Mouse (Mus musculus) heart, postnatal 36 days (tissue): Measurements from ENCODE around the gene Mmd. TPM values are rescaled to one million over a fixed set of nuclear protein-coding genes. Genes with fewer than 3 reads are reported as not detected.
A peak's percentile ranks its signal among the peaks of the same experiment; 100 is the strongest.

Experiments used
- DNase-seq, 2 experiments: peaks; one replicate each; pipeline ENCODE4 v3.0.0; 2021 to 2022
- intact Hi-C: fragments of 180-260 bp; cut with DNase I; formaldehyde crosslinking; loops from one replicate; pipeline ENCODE4 v1.15.1; 2025
- total RNA-seq, 2 experiments: library from RNA; stranded (reverse); gene quantifications; 2 replicates each; pipeline ENCODE4 v1.2.3; 2021

The Mmd gene
- 10 to 100 TPM; 21.8 to 38.8 TPM for total RNA-seq

DNA sequence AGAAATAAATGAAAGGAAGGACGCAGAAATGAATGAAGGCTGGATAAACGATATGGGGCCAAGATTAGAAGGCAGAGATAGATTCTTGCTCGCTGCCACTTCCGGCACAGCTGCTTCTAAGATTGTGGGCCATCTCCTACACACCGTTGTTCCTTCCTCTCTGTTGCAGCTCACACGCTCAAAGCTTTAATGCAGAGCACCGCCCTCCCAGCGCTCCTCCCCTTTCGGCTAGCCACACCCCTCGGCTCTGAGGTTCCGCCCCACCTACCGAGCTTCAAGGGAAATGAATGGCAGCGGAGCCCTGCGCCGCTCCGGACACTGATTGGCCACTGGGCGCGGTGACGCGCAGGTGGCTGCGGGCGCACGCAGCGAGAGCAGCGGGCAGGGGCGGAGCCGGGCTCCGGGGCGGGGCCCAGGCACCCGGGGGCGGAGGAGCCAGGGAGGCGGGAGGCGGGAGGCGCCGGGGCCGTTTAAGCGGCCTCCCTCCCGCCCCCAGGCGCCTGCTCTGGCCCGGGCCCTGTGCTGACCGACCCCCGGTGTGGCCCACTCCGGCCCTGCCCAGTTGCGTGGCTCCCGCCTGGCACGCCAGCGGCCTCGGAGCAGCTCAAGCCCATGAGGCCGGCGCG is at the start of gene Mmd:
Gene Mmd (plus strand): TSS at position 432 of the 626 bp plus-strand sequence.
- peak; percentile 96 to 97 for DNase-seq
- intact Hi-C loops = loop anchor here (2.0 to 10.0 kb wide), 2 partner anchors 64 to 166 kb away; no protein-coding TSS in a partner anchor

DNA sequence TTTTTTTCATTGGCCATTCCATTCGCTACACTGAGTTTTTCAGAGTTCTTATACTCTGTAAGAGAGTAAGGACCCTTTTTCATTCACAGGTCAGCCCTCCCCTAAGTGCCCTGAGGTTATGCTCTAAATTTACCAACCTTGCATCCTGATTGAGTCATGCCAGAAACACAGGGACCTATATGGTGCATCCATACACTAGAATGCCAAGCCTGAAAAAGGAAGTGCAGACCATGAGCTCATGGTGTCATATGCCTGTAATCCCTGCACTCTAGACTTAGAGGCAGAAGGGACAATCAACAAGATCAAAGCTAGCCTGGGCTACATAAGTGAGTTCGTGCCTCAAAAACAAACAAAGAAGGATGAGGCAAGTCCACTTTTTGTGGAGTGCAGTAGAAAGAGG is 48.4 kb upstream of the Mmd start:
- no peak for DNase-seq

DNA sequence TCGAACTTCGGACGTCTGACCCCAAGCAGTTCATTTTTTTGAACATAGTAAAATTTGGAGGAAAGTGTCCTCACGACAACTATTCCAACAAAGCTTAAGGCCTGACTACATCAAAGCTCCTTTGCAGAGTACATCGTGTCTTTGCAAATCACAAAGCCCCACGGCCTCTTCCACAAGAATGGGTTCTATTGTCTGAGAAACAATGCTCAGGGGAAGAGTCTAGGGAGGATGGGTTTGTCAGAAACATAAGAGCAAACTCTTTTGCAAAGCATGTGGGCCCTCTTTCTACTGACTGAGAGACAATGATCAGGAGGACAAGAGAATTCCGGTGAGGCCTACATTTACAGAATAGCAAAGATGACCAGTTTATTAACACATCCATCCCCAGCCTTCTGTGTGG is 35.0 kb upstream of the Mmd start:
- intact Hi-C loops = no loop called here

More for the DNA sequence above, 48.4 kb upstream of the Mmd start:
- intact Hi-C loops = no loop called here

DNA sequence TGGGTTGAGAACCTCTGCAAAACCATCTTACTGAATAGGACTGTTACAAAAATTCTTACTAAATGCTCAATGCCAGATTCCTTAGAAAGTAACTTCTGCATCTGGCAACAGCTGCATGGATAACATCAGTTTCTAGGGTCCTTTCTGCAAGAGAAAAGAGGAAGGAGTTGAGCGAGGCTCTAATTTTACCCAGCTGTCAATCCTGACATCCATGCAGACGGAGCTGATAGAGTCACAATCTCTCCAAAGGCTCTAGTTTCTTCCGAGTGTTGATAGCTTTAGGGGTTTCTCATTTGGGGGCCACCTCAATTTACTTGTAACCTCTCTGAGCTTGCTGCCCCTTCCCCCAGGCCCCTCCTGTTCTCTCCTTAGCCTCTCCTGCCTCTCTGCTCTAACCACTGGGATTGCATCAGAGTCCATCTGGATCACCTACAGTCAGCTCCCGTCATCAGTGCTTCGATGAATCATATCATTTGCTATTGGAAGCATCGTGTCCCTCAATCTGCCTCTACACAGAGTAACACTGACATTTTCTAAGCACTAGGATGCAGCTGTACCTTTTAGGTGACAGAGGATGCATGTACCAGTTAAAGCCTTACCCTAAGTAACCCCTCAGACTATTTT is 29.1 kb upstream of the Mmd start:
- no peak for DNase-seq
- intact Hi-C loops = no loop called here

More for the DNA sequence above, 35.0 kb upstream of the Mmd start:
- no peak for DNase-seq

DNA sequence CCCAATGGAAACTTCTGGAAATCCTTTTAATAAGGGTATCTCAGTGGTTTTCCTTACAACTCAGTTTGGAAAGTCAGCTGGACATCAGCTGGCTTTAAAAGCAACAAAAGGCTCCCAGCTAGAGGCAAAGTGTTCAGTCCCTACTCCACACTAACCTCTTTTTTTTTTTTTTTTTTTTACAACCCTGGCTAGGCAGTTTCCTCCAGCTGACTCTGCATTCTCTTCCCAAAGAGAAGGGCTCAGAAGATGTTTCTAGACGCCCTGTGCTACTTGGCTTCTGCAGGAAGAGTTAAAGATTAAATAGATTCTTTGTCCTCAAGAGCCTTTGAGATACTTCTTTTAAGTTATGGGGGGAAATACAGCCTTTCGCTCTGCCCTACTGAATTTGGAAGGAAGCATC is 28.5 kb upstream of the Mmd start:
- intact Hi-C loops = no loop called here
- no peak for DNase-seq

DNA sequence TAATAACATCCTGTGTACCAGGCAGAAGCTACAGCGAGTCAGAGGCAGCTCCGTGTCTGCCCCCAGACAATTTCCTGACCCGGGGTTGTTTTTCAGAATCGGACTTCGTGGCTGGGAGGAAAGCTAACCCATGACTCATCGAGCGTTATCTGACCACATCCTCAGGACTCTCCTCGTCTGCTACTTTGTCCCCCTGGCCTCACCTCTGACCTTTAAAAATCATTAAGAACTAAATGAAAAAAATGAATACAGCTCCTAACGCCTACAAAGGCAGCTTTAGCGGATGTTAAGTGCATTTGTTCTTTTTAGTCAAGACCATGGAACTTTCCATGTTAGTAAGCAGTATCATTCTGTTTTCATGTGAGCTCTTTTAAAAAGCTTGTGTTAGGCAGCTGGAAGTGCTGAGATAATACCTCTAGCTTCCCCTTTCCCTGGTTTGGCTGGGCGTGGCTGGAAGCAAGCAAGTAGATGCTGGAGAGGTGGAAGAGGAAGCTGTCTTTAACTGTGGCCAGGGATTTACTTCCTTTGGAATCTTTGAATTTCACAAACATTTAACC is 24.3 kb upstream of the Mmd start:
- peak in 1 of 2 experiments; percentile 19 for DNase-seq
- intact Hi-C loops = no loop called here

DNA sequence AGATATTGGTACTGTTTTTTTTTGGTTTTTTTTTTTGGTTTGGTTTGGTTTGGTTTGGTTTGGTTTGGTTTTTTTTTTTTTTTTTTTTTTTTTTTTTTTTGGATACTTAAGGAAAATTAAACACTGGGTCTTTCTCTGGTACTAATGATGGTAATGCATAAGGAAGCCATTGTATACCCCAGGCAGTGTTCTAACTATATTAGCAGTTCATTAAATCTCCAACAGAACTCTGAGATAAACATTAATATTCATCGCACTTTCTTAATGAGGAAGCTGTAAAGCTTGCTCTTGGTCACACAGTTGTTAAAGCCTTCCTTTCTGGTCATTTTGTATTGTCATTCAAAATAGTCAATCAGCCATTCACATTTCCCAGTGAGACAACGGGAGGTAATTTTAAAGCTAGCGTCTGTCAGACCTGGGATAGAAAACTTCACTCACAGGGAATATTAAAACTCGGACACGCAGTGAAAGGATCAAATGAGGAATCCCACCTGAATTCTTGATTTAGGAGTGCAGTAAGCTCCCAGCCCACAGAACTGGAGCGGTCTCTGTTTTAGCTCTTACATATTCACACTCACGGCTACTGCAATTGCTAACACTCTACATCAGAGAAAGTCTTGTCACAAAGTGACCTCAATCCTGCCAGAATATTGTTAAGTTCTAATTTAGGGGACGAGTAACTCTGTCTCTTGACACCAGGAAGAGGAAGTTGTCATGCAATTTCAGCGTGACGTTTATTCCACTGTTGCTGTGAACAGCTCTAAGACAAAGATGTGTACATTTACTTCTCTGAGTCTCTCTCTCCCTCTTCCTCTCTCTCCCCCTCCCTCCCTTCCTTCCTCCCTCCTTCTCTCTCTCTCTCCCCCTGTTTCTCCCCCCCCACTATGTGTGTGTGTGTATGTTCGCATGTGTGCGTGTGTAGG is 22.0 kb upstream of the Mmd start:
- intact Hi-C loops = no loop called here
- DNase-seq = no peak

DNA sequence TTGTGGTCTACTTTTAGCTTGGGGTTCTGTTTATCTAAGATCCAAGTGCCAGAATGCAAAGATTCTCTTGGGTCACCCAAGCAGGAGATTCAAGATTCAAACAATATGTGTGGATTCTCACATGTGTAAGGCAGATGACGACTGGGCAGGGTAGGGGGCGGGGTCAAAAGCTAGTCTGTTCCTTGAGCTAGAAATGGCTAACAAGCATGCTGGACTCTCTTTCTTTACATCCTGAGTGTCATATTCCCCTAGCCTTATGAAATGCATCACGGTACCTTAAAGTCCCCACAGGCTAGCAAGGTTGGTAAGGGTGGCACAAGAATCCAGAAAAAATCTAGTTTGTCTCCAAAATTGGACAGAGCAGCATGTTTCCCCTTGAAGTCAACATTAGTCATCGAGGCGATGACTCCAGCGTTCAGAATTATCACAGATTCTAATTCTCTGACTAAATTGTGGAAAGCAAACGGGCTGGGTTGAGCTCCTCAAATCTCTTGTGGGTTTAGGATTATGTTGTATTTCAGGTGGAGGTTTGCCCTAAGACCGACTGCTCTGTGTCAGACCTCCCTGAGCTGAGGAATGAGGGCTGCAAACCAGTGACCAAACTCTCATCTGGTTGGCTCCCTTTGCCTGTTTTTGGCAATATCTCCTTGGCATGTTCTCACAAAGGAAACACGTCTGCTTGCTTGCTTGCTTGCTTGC is 20.9 kb upstream of the Mmd start:
- intact Hi-C loops = no loop called here
- no peak for DNase-seq

DNA sequence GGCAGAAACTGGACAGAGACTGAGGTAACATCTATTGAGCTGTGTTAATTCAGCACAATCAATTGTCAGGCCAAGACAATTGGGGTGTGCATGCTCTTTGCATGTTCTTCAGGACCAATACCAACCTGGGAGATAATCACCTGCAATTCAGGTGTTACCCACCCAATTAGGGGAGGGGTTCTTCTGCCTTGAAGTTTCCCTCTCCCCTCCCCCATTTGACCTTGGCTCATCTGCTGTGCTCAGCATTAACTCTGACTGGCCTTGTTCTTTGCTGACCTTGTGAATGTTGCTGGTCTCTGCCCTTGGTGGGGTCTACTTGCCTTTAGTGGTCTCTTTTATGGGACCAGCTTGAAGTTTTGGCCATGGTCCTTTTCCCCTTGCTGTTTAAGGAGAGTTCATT is 19.5 kb upstream of the Mmd start:
- intact Hi-C loops = no loop called here
- DNase-seq = no peak

DNA sequence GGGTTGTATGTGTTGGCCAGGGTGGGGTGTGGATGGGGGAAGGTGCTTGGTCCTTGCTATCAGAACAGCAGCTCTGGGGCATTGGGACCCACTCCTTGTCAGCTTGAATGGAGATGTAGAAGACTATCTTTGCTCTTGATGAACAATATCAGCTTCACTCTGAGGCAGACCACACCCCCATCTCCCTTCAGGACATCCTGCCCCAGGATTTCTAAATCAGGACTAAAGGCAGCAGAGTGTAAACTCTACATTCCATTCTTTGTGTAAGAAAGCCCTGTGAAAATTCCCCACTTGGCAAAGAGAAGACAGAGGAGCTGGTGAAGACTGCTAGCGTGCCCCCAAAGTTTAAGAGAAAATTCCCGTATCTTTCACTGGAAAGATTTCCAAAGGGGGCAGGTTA is 18.6 kb upstream of the Mmd start:
- intact Hi-C loops = no loop called here
- DNase-seq = no peak

DNA sequence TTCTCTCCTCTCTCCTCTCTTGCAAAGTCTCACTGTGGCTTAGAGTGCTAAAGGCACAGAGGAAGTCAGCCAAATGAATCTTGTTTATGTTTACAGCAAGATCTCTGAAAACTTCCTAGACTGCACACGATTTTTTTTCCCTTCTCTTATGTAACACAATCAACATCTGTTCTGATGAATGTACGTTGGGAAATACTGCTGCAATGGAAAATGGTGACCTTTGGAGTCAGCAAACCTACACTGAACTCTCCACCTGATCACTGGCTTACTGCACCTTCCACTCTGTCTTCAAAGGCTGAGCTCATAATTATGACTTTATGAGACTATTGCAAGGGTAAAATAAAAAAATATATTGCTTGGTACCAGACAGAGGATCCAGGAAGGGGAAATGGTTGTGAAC is 17.6 kb upstream of the Mmd start:
- intact Hi-C loops = no loop called here
- DNase-seq = no peak

DNA sequence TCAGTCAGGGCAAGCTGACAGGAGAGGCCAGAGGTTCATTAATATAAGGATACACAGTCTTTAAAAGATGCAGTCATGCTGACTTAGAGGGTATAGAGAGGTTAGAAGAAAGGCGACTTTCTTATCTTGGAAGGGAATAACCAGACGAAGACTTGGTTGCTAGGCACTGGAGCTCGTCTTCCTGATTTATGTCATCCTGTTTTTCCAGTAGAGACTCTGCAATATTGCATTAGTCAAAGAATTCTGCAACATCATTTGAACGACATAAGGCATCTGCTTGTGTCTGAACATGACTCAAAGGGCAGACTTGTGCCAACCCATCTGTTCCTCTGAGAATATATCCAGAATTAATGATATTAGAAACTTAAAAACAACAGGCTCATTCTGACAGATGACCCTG is 16.6 kb upstream of the Mmd start:
- no peak for DNase-seq
- intact Hi-C loops = no loop called here

DNA sequence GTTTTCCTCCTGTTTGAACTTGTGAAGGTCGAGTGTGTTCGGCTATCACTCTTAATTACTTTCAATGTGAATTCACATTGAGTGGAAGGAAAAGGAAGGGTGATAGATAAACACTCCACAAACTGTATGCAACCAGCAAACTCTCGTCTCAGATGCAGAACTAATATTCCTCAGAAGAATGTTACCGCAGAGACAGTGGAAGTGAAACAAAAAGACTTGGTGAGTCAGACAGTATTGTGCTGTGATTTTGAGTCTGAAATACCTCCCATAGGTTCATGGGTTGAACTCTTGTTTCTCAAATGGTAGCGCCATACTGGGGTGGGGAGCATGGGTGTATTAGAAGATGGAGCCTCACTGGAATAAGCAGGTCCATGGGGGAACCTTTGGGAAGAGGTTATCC is 14.0 kb upstream of the Mmd start:
- intact Hi-C loops = no loop called here
- no peak for DNase-seq

DNA sequence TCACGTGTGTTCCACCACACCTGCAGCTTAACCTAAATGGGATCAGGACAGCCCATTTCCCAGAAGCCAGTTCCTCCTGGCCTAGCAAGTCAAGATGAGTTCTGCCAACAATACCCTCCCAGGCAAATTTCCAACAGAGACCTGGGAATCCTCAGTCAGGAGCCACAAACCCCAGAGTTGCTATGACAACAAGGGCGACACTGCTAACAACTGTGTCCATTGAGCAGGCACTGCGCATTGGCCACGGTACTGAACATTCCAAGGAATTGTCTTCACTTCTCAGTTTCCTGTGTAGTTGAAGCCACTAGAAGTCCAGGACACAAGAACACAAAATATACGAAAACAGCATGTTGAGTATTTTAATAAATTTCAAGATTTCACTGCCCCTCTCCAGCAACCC is 11.6 kb upstream of the Mmd start:
- intact Hi-C loops = no loop called here
- DNase-seq = no peak

DNA sequence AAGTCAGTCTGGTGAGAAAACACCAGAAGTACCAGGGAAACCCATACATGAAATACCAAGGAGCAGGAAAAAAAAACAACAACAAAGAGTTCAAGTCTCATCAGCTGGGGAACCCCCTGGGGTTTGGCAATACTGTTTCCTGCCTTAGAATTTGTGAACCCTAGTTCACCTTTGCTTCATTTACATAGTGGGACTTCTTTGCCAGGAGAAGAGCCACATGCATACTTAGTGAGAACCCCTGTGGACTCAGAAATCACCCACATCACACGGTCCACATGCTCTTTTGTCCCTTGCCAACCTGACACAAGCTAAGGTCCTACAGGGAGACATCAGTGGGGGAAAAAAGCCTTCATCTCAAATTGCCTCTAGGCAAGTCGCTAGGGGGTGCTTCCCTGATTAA is 10.6 kb upstream of the Mmd start:
- intact Hi-C loops = no loop called here
- DNase-seq = no peak

DNA sequence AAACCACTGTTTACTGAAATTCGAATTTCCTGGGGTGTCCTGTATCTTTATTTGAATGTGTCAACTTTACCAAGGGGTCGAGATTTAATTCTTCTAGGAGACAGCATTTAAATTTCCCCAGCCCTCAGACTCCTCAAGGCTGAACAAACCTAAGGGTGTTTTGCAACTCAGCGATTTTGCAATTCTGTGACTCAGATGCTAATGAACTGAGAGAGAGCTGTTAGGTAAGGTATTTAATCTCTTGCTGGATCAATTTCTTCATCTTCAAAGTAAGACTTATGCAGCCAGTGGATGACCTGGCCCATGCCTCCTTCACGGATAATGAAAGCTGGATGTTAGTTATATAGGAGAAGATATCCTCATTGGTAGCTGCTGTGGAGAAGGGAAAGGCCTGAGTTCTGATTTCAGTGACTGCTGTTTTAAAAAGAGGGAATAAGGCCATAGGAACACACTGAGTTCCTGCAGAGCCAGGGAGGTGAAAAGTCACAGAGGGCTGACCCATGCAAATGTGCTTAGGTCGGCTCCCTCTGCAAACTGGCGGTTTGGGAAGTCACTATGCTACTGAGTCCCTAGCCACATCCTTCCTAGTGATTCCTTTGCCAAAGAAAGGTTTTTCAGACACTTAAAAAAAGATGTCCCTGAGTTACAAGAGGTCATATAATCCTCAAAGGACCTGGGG is 8.5 kb upstream of the Mmd start:
- no peak for DNase-seq
- intact Hi-C loops = loop anchor here (10.0 kb wide), 1 partner anchor 174 kb away; no protein-coding TSS in a partner anchor

DNA sequence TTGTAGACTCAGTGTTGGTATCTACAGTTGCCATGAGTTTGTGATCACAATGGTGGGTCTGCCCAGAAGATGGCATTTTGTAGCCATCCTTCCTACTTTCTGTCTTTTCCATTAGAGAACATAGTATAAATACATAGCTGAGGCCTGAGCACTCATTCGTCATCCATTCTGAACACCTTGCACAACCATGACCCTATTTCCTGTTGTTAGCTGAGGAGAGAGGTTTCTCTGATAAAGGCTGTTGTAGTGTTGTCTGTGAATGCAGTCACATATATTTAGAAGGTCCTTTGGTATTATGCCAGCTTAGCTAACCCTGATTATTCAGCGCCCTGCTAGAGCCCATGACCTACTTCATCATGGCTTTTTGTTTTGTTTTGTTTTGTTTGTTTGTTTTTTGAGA is 7.4 kb upstream of the Mmd start:
- DNase-seq = no peak
- intact Hi-C loops = loop anchor here (10.0 kb wide), 1 partner anchor 173 kb away; no protein-coding TSS in a partner anchor

DNA sequence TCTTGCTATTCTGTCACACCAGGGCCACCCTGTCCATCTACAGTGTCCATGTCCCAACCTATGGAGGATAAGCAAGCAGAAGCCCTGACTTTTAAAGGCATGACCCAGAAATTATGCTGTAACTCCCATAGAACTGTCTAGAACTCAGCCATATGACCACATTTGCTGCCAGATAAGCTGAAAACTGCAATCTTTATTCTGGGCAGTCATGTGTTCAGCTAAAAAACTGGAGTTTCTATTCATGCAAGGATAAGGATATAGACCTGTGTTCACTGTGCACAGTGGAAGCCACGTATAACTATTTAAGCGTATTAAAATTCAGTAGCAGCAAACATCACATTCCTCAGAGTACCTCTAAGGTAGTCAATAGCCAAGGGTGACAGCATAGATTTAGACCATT is 6.0 kb upstream of the Mmd start:
- DNase-seq = no peak
- intact Hi-C loops = loop anchor here (10.0 kb wide), 1 partner anchor 172 kb away; no protein-coding TSS in a partner anchor

DNA sequence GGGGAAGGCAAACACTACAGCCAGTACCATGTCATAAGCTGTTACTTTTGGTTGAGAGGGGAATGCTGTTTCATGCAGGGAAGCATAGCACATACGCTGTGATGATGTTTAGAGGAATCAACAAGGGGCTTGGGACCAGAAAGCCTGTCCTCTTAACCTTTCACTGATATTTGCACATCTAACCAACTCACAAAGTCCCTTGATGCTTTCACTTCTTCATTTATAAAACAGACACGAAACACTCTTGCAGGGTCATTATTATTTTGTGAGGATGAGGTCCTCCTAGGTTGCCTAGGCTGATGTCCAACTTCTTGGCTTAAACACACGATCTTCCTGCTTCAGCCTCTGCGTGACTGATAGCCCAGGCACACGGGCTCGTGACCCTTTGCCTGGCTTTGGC is 3.6 kb upstream of the Mmd start:
- DNase-seq = no peak
- intact Hi-C loops = loop anchor here (10.0 kb wide), 1 partner anchor 169 kb away; no protein-coding TSS in a partner anchor

DNA sequence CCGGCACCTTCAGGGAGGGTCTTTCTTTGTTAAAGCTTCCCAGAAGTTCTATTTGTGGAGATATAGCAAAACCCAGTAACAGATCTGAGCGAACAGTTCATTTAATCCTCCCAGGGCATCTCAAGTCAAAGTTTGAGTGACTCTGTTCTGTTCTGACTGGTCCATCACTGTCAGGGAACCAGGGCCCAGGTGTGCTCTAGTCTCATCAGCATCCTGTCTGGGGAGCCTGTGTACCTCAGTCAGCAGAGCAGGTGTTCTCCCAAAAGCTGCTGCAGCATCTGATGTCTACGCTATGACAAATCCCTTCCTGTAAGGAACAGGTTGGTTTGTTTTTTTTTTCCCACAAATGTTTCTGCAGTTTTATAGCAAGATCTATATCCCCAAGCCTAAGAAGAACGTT is 2.6 kb upstream of the Mmd start:
- intact Hi-C loops = loop anchor here (10.0 kb wide), 1 partner anchor 168 kb away; no protein-coding TSS in a partner anchor

More for the DNA sequence above, 2.6 kb upstream of the Mmd start:
- no peak for DNase-seq
